Mouse (Mus musculus) spleen, embryonic (tissue): ENCODE data around the gene Nck2.

Experiments
- CTCF ChIA-PET: fragments of 350-600 bp; sonication (Branson Sonifier 250); formaldehyde crosslinking; loops from one replicate; lab custom pipeline; 2022; lab: Charles Lee

Nck2 gene

DNA sequence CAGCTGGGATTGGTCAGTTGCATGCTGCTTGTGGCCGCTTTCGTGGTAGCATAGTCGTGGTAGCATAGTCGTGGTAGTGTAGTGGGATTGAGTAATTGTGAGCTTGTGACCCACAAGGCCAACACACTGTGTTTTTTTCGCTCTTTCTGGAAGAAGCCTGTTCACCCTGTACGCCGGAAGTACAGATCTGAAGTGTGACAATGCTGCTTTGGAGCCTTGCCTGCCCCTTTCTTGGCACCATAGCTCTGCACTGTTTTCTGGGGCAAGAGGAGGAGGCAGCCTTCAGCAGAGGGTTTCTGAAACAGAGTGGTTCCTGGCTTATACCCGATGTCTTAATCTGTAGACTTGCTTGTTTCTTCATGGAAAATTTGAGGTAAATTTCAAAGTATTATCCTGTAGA is 23.3 kb downstream of the Nck2 start:
- CTCF ChIA-PET, result no interaction called here

DNA sequence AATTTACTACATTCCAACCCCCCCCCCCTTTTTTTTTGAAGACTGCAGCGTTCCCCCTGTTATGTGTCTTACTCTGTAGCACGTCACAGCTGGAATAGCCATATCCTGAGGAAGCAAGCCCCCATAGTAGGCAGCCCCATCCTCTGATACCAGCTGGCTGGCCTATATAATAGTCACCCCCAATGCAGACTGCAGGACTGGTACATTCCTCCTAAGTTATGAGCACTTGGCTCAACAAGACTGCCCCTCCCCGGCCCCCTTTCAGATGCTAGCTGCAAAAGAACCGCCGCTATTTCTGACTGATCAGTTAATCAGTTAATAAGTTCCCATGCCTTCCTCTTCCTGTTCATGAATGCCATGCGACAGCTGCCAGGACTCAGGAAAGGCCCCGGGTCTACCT is 23.8 kb downstream of the Nck2 start:
- CTCF ChIA-PET, result no interaction called here

GRCm38 (mm10) chr1:43468978-43469377 is 24.6 kb downstream of the Nck2 start:
- CTCF ChIA-PET, result no interaction called here

DNA sequence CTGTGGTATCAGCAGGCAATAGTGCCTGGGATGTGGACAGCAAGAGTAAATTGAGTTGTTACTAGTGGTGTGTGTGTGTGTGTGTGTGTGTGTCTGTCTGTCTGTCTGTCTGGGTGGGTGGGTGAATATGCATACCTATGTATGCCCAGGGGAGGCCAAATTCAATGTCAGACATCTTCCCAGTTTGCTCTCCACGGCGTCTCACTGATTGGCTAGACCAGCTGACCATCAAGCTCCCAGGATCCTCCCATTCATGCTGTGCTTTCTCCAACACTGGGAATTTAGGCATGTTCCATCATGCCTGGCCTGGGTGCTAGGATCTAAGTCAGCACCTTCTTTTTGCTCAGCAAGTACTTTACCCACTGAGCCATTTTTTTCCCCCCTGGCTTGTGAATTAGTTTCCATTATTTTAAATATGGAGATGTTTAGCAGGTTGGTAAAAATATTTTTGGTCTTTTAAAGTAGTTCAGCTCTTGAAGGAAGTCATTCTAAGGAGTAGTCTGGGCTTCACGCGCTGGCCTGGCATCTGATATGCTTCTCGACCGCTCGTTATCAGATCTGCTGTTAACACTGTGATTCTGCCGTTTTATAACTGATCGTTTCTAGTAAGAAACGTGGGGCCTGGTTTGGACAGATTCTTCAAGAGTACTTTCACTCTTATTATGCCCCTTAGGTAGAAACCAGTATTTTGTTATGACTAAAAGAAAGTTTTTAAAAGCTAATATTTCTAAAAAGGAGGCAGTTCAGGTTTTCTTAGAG is 26.2 kb downstream of the Nck2 start:
- CTCF ChIA-PET, result no interaction called here

DNA sequence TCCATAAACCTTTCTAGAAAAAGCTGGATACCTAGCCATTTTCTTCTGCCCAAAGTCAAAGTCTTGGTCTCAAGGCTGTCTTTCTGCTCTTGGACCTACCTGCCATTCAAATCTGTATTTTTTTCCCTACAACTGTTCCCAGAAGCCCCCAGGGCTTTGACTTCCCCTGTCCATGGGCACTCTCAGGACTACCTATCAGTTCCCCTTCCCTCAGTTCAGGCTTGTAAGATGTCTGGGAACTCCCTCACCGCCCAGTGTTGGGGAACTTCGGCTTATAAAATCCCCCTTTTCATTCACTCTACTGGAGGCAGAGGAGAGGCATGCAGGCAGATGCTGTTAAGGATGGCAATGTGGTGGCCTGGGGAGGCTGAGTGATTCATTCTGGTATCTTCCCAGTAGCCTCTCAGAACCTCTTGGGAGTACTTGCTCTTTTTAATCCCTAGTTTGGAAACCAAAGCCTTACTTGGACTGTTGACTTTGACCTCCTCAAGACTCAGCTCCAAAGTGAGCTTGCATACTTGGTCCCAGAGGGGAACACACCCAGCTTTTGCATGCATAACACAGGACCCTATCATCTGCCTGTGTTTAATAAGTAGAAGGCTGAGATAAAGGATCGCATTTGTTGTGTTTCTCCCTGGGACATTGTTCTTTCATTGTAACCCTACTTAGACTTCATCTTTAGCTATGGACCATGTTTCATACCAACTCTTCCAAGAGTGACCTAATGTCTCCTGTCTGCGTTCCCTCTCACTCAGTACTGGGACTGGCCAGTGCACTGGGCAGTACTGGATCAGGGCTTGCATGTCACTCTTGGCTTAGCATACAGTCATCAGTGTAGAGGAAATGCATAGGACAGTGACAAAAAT is 27.0 kb downstream of the Nck2 start:
- CTCF ChIA-PET, result no interaction called here

DNA sequence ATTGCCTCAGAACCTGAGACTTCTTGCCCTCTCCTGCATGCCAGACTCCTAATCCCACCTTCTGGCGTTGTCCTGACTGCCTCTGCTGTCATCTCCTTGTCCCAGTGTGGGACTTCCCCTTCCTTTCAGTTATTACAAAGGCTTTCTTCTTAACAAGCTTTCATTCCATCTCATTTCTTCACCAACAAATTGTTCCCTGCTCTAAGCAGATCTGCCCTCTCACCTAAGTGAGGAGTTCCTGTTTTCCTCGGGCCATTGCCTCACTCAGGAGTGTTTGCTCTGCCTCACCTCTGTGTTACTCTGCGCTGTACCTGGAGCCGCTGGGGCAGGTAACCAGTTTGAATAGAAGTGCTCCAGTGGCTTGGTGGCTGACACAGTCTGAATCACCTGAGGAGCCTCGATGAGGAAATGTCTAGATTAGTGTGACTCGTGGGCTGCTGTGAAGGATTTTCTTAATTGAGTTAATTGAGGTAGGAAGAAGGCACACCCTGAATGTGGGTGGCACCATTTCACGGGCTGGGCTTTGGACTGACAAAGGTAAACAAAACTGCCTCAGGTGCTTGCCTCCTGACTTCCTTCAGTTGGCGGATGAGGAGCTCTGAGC is 27.8 kb downstream of the Nck2 start:
- CTCF ChIA-PET, result no interaction called here

- CTCF ChIA-PET, result interaction anchor here (0.6 kb wide), 1 partner anchor 9 kb away, joined by 4 read pairs; no protein-coding TSS in a partner anchor
Measured at GRCm38 (mm10) chr1:43473734-43474534, 29.6 kb downstream of the Nck2 start.

DNA sequence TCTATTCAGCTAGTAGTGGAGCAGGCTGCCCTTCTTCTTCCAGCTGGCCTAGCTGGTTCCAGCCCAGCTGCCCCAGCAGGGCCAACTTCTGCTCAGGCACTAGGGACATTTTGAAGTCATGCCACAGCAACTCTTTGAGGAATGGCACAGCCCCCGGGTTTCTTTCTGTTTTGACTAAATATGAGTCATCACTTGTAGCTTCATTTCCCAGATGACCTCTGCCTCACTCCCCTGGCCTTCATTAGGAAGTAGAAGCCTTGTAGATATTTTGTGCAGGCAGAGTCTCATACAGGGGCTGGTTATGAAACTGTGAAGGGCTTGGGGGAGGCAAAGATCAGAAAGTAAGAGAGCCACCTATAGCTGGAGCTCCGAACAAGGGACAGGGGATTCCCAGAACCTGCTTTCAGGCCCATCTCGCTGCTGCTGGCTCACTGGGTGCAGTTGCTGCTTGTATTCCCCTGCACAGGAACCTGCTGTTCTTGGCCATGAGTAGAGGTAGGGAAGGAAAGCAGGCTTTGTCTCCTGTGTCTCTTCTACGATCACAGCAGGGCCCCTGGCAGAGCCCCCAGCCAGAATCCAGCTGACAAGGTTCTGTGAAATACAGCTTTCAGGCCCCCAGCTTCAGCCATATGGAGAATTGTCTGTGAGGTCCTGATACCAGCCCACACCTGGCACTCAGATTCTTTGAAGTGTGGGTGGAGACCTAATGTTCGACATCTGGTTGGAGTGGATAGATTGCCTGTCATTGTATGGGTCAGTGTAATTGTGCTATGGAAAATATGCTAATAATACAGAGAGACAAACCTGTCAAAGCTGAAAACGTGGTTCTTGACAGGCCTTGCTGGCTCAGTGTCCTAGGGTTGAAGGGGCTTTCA is 30.4 kb downstream of the Nck2 start:
- CTCF ChIA-PET, result interaction anchor here (0.6 kb wide), 2 partner anchors 10 to 59 kb away, joined by 3 to 4 read pairs; no protein-coding TSS in a partner anchor

DNA sequence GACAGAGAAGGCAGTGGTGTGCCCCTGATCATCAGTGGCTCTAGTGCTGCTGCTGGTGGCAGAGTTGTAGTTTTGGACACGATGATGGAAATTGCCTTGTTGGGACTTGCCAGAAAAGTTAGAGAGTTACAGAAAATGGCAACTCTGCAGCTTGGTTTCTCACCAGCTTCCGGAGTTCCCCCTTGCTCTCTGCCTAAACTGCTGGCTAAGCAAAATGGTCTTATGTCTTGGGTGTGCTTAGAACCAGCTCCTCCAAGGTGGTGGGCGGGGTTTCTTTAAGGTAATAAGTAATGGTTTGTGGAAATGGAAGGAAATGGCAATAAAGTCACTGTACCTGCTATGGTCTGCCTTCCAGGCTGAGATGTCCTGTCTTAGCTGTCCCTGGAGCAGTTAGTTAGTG is 33.6 kb downstream of the Nck2 start:
- CTCF ChIA-PET, result no interaction called here

DNA sequence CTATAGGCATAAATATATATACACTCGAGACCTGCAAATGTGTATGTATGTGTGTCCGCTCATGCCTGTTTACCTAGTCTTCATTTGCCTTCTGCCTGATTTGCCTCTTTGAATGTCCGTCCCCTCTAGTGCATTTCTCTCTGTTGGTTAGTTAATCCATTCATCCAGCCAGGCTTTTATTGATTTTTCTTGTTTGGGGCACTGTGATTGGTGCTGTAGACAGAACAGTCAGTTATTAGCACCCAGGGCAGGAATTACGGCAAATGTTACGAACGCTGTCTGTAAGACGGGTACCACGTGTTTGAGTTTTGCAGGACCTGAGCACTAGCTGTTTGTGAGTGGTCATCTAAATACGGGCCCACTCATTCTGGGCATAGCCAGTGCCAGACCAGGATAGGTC is 40.8 kb downstream of the Nck2 start:
- CTCF ChIA-PET, result interaction anchor here (0.7 kb wide), 1 partner anchor 140 kb away, joined by 10 read pairs; no protein-coding TSS in a partner anchor

DNA sequence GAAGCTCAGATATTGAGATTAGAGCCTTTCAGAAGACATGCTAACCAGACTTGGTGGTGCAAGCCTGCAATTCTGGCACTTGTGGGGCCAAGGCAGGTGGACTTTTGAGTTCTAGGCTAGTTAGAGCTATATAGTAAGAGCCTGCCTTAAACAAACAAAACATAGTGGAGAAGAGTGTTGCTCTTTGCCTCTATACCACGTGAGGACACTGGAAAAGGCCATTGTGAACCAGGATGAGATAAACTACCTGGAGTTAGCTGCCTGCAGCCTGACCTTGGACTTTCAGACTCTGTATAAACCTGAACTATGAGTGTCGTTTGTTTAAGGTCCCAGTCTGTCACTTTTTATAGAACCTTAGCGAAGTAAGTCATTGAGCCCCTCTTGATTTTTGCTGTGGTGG is 42.1 kb downstream of the Nck2 start:
- CTCF ChIA-PET, result no interaction called here

DNA sequence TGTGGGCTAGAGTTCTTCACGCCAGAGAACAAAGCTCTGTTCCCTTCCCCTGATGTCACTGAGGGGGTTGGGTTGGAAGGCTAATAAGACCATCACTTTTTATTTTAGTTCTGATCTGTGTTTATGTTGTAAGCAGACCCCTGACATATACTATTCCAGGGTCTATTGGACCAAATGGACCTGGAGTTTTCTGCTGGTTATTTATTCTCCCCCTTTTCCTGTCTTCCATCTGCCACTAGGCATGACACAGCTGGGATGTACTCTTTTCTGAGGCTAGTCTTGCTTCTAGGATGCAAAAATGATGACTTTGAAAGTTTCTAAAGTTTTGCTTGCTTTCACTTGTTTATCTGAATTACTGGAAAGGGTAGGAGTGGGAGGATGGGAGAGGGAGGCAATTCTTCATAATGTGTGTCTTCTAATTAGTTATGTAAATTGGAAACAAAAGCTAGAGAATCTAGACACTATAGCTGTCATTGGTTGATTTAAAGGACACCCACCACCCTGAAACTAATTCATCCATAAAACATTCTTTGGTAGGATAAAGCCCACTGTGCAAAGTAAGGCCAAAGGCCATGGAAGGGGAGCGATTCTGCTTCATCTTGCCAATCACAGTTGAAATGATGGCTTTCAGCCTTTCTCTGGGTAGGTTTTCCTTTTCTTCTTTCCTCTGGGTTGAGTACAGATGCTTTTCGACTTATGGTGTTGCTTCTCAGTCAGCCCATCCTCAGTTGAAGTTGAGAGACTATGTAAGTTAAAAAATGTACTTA is 42.8 kb downstream of the Nck2 start:
- CTCF ChIA-PET, result no interaction called here

- CTCF ChIA-PET, result no interaction called here
Measured at GRCm38 (mm10) chr1:43489311-43489710, 44.9 kb downstream of the Nck2 start.

GRCm38 (mm10) chr1:43491506-43492269 is 47.3 kb downstream of the Nck2 start:
- CTCF ChIA-PET, result interaction anchor here (0.5 kb wide), 1 partner anchor 333 kb away, joined by 4 read pairs; no protein-coding TSS in a partner anchor

DNA sequence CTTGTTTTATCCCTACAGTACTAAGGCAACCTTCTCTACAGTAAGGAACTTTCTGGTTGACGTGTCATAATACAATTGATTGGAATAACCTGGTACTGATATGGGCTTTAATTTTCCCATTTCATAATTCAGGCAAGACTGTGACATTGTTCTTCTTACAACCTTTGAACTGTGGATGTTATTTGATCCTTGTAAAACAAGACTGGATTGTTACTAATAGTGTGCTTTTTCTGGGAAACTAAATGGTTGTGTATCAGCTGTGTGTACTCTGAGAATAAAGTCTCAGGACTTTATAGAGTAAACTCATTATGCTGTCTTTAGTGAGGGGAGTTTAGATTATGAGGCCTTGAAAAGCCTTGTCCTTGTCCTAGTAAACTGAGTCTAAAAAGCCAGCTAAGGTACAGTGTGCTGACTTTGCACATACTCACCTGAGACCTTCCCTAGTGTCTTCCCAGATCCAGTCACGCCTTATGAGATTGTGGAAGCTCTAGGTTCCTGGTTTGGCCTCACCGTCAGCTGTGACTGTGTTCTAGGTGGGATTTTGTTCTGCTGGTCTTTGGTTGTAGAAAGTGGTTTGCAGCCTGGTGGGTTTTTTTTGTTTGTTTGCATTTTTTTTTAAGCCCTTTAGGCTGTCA is 48.5 kb downstream of the Nck2 start:
- CTCF ChIA-PET, result no interaction called here

- CTCF ChIA-PET, result no interaction called here
Measured at GRCm38 (mm10) chr1:43496051-43496450, 51.7 kb downstream of the Nck2 start.

- CTCF ChIA-PET, result no interaction called here
Measured at GRCm38 (mm10) chr1:43496993-43497392, 52.6 kb downstream of the Nck2 start.

DNA sequence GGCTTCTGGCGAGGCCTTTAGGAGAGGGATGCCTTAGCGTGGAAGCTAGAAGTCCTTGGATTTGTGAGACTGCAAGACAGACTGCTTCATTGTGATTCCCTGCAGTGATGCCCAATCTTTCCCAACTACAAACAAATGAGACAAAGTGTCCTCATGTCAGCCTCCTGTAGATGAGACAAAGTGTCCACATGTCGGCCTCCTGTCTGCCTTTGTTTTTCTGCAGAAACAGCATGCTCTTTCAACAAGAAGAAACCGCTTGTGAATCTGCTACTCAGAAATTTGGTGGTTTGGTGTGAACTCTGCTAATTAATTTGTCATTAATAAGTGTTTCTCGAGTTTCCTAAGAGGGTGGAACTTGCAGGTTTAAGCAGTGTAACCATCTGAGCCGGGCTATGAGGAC is 53.6 kb downstream of the Nck2 start:
- CTCF ChIA-PET, result no interaction called here
